Mouse (Mus musculus) liver, embryonic 14.5 days (tissue): ENCODE data around the gene She. TPM values are rescaled to one million over a fixed set of nuclear protein-coding genes. Genes with fewer than 3 reads are reported as not detected.

ENCODE experiments used
- ATAC-seq: fragments of 200-750 bp; cut with Nextera tagmentation; 2 replicates; pipeline ENCODE4 v1.8.0; 2017; ENCODE audit warnings: moderate number of reproducible peaks, mild to moderate bottlenecking, moderate library complexity; ENCODE audit not compliant: insufficient read depth
- DNase-seq, 3 experiments: peaks; one replicate each; pipeline ENCODE4 v3.0.0-alpha.2; 2012 to 2013; ENCODE audit warnings: low read depth in 3 of 3, low spot score in 3 of 3
- H3K27ac ChIP-seq: fragments of 300-500 bp; sonication (generic); 2 replicates; pipeline ENCODE4 v1.5.1; 2014; ENCODE audit warnings: moderate library complexity, mild to moderate bottlenecking, control low read depth, inconsistent platforms
- H3K27me3 ChIP-seq: fragments of 300-500 bp; sonication (generic); 2 replicates; pipeline ENCODE4 v1.6.1; 2014; ENCODE audit warnings: mild to moderate bottlenecking, low read length, moderate library complexity; ENCODE audit not compliant: control insufficient read depth, insufficient read depth
- H3K36me3 ChIP-seq: fragments of 300-500 bp; sonication (generic); replicated peaks from 2 replicates; pipeline ENCODE4 v1.6.1; 2014; ENCODE audit warnings: low read depth; ENCODE audit not compliant: control insufficient read depth, insufficient read depth
- H3K4me1 ChIP-seq, 2 experiments: fragments of 200-500 bp in 1 of 2; fragments of 300-500 bp in 1 of 2; sonication (generic) in 1 of 2; replicated peaks; 2 replicates each; pipeline ENCODE4 v1.6.1; 2012 to 2014; ENCODE audit warnings: antibody characterized with exemption in 1 of 2, inconsistent platforms in 1 of 2, low read length in 1 of 2; ENCODE audit not compliant: control insufficient read depth in 2 of 2, insufficient read depth in 2 of 2
- H3K4me2 ChIP-seq: fragments of 300-500 bp; sonication (generic); 2 replicates; pipeline ENCODE4 v1.6.1; 2014; ENCODE audit warnings: low read depth, mild to moderate bottlenecking, control low read depth, moderate library complexity
- H3K4me3 ChIP-seq, 2 experiments: fragments of 200-500 bp in 1 of 2; fragments of 300-500 bp in 1 of 2; sonication (generic) in 1 of 2; 2 replicates each; pipeline ENCODE4 v1.5.1; 2012 to 2014; ENCODE audit warnings: low read depth in 2 of 2, low read length in 2 of 2, mild to moderate bottlenecking in 2 of 2, control low read depth in 1 of 2, inconsistent platforms in 1 of 2, moderate library complexity in 1 of 2; ENCODE audit not compliant: insufficient read depth in 1 of 2
- H3K9ac ChIP-seq: fragments of 300-500 bp; sonication (generic); replicated peaks from 2 replicates; pipeline ENCODE4 v1.6.1; 2014; ENCODE audit warnings: mild to moderate bottlenecking, control low read depth, moderate library complexity
- H3K9me3 ChIP-seq: fragments of 300-500 bp; sonication (generic); 2 replicates; pipeline ENCODE4 v1.6.1; 2016; ENCODE audit warnings: low read length, mixed read lengths; ENCODE audit not compliant: control insufficient read depth
- CTCF ChIP-seq: IDR thresholded peaks from 2 replicates; pipeline ENCODE4 v1.5.1; 2016; ENCODE audit warnings: antibody characterized with exemption, low read depth, control low read depth
- EP300 ChIP-seq: IDR thresholded peaks from 2 replicates; pipeline ENCODE4 v1.6.1; 2016; ENCODE audit warnings: antibody characterized with exemption, low read depth
- WGBS: fragments of 180-500 bp; shearing (Covaris S2); extraction: QIAGEN DNeasy Blood & Tissue Kit; methylation state at CpG from one replicate; pipeline ENCODE4 v1.1.7; 2014; ENCODE audit not compliant: insufficient replicate concordance; 5-methylcytosine and 5-hydroxymethylcytosine counted together
- polyA plus RNA-seq, 2 experiments: library from polyadenylated mRNA; depleted of rRNA in 1 of 2; stranded (reverse) in 1 of 2; unstranded in 1 of 2; fragments of >200 nt; fragmentation: Nextera tagmentation in 1 of 2; extraction: Ambion mirVana in 1 of 2; gene quantifications; 2 replicates each; pipeline versions ENCODE4 v1.2.1 to v1.2.3; 2012 to 2014

She gene
- polyA plus RNA-seq, 2 experiments: 0.55 to 0.81 TPM

- no peak overlapping the region for H3K4me3 ChIP-seq
- TF ChIP-seq CTCF (no peak), EP300 (no peak)
- WGBS: 81% methylated on average over 8 of the region's 8 CpGs
- peaks cover 2% of the 10 kb centered on the region; the same call in 1 of the 2 replicates for H3K9me3 ChIP-seq
- H3K9ac ChIP-seq: no peak overlapping the region
- H3K4me1 ChIP-seq: peaks cover 30 to 51% of the 10 kb centered on the region in 2 experiments
- no peak overlapping the region for H3K27ac ChIP-seq
- ATAC-seq (no peak), DNase-seq (no peak)
- no peaks in the 10 kb centered on the region; the same call in 1 of the 2 replicates for H3K36me3 ChIP-seq
- H3K4me2 ChIP-seq: no peak overlapping the region
- H3K27me3 ChIP-seq: no peaks in the 10 kb centered on the region
Observed at GRCm38 (mm10) chr3:89877129-89877528, 46.0 kb downstream of the She start.

GRCm38 (mm10) chr3:89878456-89878855 lies 47.3 kb downstream of the She start:
- TF ChIP-seq CTCF (no peak), EP300 (no peak)
- Histone ChIP-seq H3K36me3 (no peaks in the 10 kb centered on the region), H3K9ac (no peak overlapping the region), H3K4me3 (no peak overlapping the region), H3K4me2 (no peak overlapping the region), H3K4me1 (peaks cover 25 to 45% of the 10 kb centered on the region in 2 experiments), H3K27ac (no peak overlapping the region), H3K27me3 (no peaks in the 10 kb centered on the region), H3K9me3 (no peaks in the 10 kb centered on the region)
- ATAC-seq (no peak), DNase-seq (no peak)
- WGBS: 64% methylated on average over 3 of the region's 3 CpGs

GRCm38 (mm10) chr3:89879326-89879725 lies 48.2 kb downstream of the She start:
- Histone ChIP-seq H3K27ac (peak overlapping the region; percentile 4), H3K4me3 (no peak overlapping the region), H3K9me3 (no peaks in the 10 kb centered on the region), H3K36me3 (no peaks in the 10 kb centered on the region), H3K4me1 (peaks cover 34 to 45% of the 10 kb centered on the region in 2 experiments), H3K27me3 (no peaks in the 10 kb centered on the region), H3K4me2 (no peak overlapping the region), H3K9ac (no peak overlapping the region)
- DNase-seq (no peak), ATAC-seq (no peak)
- TF ChIP-seq CTCF (no peak), EP300 (no peak)
- WGBS: 69% methylated on average over 3 of the region's 3 CpGs

GRCm38 (mm10) chr3:89880036-89880851 lies 49.1 kb downstream of the She start:
- H3K4me1 ChIP-seq: peaks cover 34 to 45% of the 10 kb centered on the region in 2 experiments
- ATAC-seq: peak; percentile 90

GRCm38 (mm10) chr3:89882556-89883181 lies 51.5 kb downstream of the She start:
- no peak overlapping the region for H3K9ac ChIP-seq
- no peaks in the 10 kb centered on the region for H3K36me3 ChIP-seq
- peaks cover 34 to 48% of the 10 kb centered on the region in 2 experiments for H3K4me1 ChIP-seq
- TF ChIP-seq CTCF (no peak), EP300 (no peak)
- 80% methylated on average over 8 of the region's 8 CpGs for WGBS
- H3K27ac ChIP-seq: no peak overlapping the region
- H3K4me2 ChIP-seq: no peak overlapping the region
- ATAC-seq: no peak
- H3K4me3 ChIP-seq: no peak overlapping the region
- no peak for DNase-seq
- H3K27me3 ChIP-seq: no peaks in the 10 kb centered on the region
- H3K9me3 ChIP-seq: no peaks in the 10 kb centered on the region

More at GRCm38 (mm10) chr3:89880036-89880851, 49.1 kb downstream of the She start:
- no peaks in the 10 kb centered on the region for H3K9me3 ChIP-seq
- 41% methylated on average over 5 of the region's 5 CpGs for WGBS
- peak overlapping the region; percentile 40 for H3K9ac ChIP-seq
- H3K27ac ChIP-seq: peak overlapping the region; percentile 94
- TF ChIP-seq CTCF (no peak), EP300 (no peak)
- H3K27me3 ChIP-seq: no peaks in the 10 kb centered on the region
- no peak overlapping the region for H3K4me3 ChIP-seq
- peak; percentile 51 to 71 (median 58) for DNase-seq
- peak overlapping the region; percentile 45 for H3K4me2 ChIP-seq
- H3K36me3 ChIP-seq: no peaks in the 10 kb centered on the region
